Mouse (Mus musculus) hindbrain, embryonic 12.5 days (tissue): ENCODE data around the gene Stk24. TPM values are rescaled to one million over a fixed set of nuclear protein-coding genes. Genes with fewer than 3 reads are reported as not detected.

Source experiments
- ATAC-seq: fragments of 200-750 bp; cut with Nextera tagmentation; 2 replicates; pipeline ENCODE4 v1.8.0; 2017; ENCODE audit warnings: moderate TSS enrichment; ENCODE audit not compliant: low FRiP score
- H3K27ac ChIP-seq: fragments of 300-500 bp; sonication (generic); 2 replicates; pipeline ENCODE4 v1.5.1; 2016; ENCODE audit warnings: mild to moderate bottlenecking
- H3K27me3 ChIP-seq: fragments of 300-500 bp; sonication (generic); 2 replicates; pipeline ENCODE4 v1.6.1; 2016; ENCODE audit warnings: mild to moderate bottlenecking
- H3K36me3 ChIP-seq: fragments of 300-500 bp; sonication (generic); 2 replicates; pipeline ENCODE4 v1.6.1; 2016; ENCODE audit warnings: mild to moderate bottlenecking
- H3K4me1 ChIP-seq: fragments of 300-500 bp; sonication (generic); 2 replicates; pipeline ENCODE4 v1.6.1; 2016
- H3K4me2 ChIP-seq: fragments of 300-500 bp; sonication (generic); replicated peaks from 2 replicates; pipeline ENCODE4 v1.6.1; 2016; ENCODE audit warnings: mild to moderate bottlenecking
- H3K4me3 ChIP-seq: fragments of 300-500 bp; sonication (generic); 2 replicates; pipeline ENCODE4 v1.5.1; 2016; ENCODE audit warnings: mild to moderate bottlenecking
- H3K9ac ChIP-seq: fragments of 300-500 bp; sonication (generic); 2 replicates; pipeline ENCODE4 v1.6.1; 2016; ENCODE audit warnings: mild to moderate bottlenecking, moderate library complexity
- H3K9me3 ChIP-seq: fragments of 300-500 bp; sonication (generic); replicated peaks from 2 replicates; pipeline ENCODE4 v1.6.1; 2016; ENCODE audit warnings: mild to moderate bottlenecking
- WGBS: fragments of 180-500 bp; shearing (Covaris S2); methylation state at CpG from one replicate; pipeline ENCODE4 v1.1.7; 2016; 5-methylcytosine and 5-hydroxymethylcytosine counted together
- polyA plus RNA-seq: library from polyadenylated mRNA; unstranded; fragments of >200 nt; fragmentation: Nextera tagmentation; extraction: Ambion mirVana; gene quantifications from 2 replicates; pipeline ENCODE4 v1.2.1, GENCODE M21; 2016

The Stk24 gene
- polyA plus RNA-seq, 1 experiment from 2014 or later: 38.4 TPM

- Histone ChIP-seq H3K9me3 (no peaks in the 10 kb centered on the region), H3K27ac (no peak overlapping the region), H3K4me3 (no peak overlapping the region), H3K27me3 (no peaks in the 10 kb centered on the region), H3K4me1 (peaks cover 25% of the 10 kb centered on the region), H3K36me3 (no peaks in the 10 kb centered on the region), H3K4me2 (no peak overlapping the region), H3K9ac (no peak overlapping the region)
- peak; percentile 35; the same call in 1 of the 2 replicates for ATAC-seq
- 91% methylated on average over 3 of the region's 3 CpGs for WGBS
Observed at GRCm38 (mm10) chr14:121317312-121317671, 62.5 kb downstream of the Stk24 start.

GRCm38 (mm10) chr14:121316631-121317311 is 63.0 kb downstream of the Stk24 start:
- Histone ChIP-seq H3K9ac (no peak overlapping the region), H3K4me2 (no peak overlapping the region), H3K9me3 (no peaks in the 10 kb centered on the region), H3K36me3 (no peaks in the 10 kb centered on the region), H3K27ac (0 out of 2 replicates have a peak overlapping the region, but pooled peaks have one; percentile 24), H3K27me3 (no peaks in the 10 kb centered on the region), H3K4me1 (peaks cover 25% of the 10 kb centered on the region), H3K4me3 (no peak overlapping the region)
- peak; percentile 21; the same call in 1 of the 2 replicates for ATAC-seq
- WGBS: 64% methylated on average over 13 of the region's 13 CpGs

GRCm38 (mm10) chr14:121316136-121316535 is 63.7 kb downstream of the Stk24 start:
- Histone ChIP-seq H3K36me3 (no peaks in the 10 kb centered on the region), H3K9me3 (no peaks in the 10 kb centered on the region), H3K27me3 (no peaks in the 10 kb centered on the region), H3K9ac (no peak overlapping the region), H3K4me3 (no peak overlapping the region), H3K4me2 (no peak overlapping the region), H3K27ac (no peak overlapping the region), H3K4me1 (peaks cover 25% of the 10 kb centered on the region)
- ATAC-seq: no peak
- 57% methylated on average over 5 of the region's 5 CpGs for WGBS

- 81% methylated on average over 3 of the region's 3 CpGs for WGBS
- H3K36me3 ChIP-seq: no peaks in the 10 kb centered on the region
- H3K9me3 ChIP-seq: no peaks in the 10 kb centered on the region
- H3K4me1 ChIP-seq: peaks cover 29% of the 10 kb centered on the region
- H3K27me3 ChIP-seq: no peaks in the 10 kb centered on the region
- H3K27ac ChIP-seq: no peak overlapping the region
- H3K9ac ChIP-seq: no peak overlapping the region
- no peak for ATAC-seq
- H3K4me3 ChIP-seq: no peak overlapping the region
- no peak overlapping the region for H3K4me2 ChIP-seq
Observed at GRCm38 (mm10) chr14:121314934-121315333, 64.9 kb downstream of the Stk24 start.

- Histone ChIP-seq H3K27me3 (no peaks in the 10 kb centered on the region), H3K9ac (no peak overlapping the region), H3K27ac (no peak overlapping the region), H3K9me3 (no peaks in the 10 kb centered on the region), H3K4me1 (peaks cover 29% of the 10 kb centered on the region), H3K4me3 (no peak overlapping the region), H3K4me2 (no peak overlapping the region), H3K36me3 (no peaks in the 10 kb centered on the region)
- no peak for ATAC-seq
- 94% methylated on average over 10 of the region's 10 CpGs for WGBS
Observed at GRCm38 (mm10) chr14:121313283-121313682, 66.5 kb downstream of the Stk24 start.

GRCm38 (mm10) chr14:121311083-121311482 is 68.7 kb downstream of the Stk24 start:
- H3K9me3 ChIP-seq: no peaks in the 10 kb centered on the region
- H3K4me3 ChIP-seq: no peak overlapping the region
- H3K36me3 ChIP-seq: no peaks in the 10 kb centered on the region
- no peak overlapping the region for H3K27ac ChIP-seq
- peaks cover 16% of the 10 kb centered on the region for H3K4me1 ChIP-seq
- H3K4me2 ChIP-seq: no peak overlapping the region
- WGBS: 86% methylated on average over 2 of the region's 2 CpGs
- H3K27me3 ChIP-seq: no peaks in the 10 kb centered on the region
- no peak overlapping the region for H3K9ac ChIP-seq
- ATAC-seq: no peak

GRCm38 (mm10) chr14:121310325-121311080 is 69.3 kb downstream of the Stk24 start:
- WGBS: 88% methylated on average over 6 of the region's 6 CpGs
- Histone ChIP-seq H3K4me3 (no peak overlapping the region), H3K4me2 (no peak overlapping the region), H3K27ac (no peak overlapping the region), H3K27me3 (no peaks in the 10 kb centered on the region), H3K4me1 (peaks cover 11% of the 10 kb centered on the region), H3K9ac (no peak overlapping the region), H3K9me3 (no peaks in the 10 kb centered on the region), H3K36me3 (no peaks in the 10 kb centered on the region)
- no peak for ATAC-seq

GRCm38 (mm10) chr14:121309909-121310308 is 69.9 kb downstream of the Stk24 start:
- H3K27ac ChIP-seq: no peak overlapping the region
- 77% methylated on average over 3 of the region's 3 CpGs for WGBS
- no peaks in the 10 kb centered on the region for H3K9me3 ChIP-seq

GRCm38 (mm10) chr14:121305316-121306064 is 74.3 kb downstream of the Stk24 start:
- 0 out of 2 replicates have a peak, but pooled peaks cover 4% of the 10 kb centered on the region for H3K4me1 ChIP-seq
- 73% methylated on average over 8 of the region's 8 CpGs for WGBS
- ATAC-seq: no peak
- no peak overlapping the region for H3K4me2 ChIP-seq
- H3K36me3 ChIP-seq: peaks cover 14% of the 10 kb centered on the region
- no peak overlapping the region for H3K4me3 ChIP-seq
- no peaks in the 10 kb centered on the region for H3K9me3 ChIP-seq
- H3K27ac ChIP-seq: no peak overlapping the region
- no peaks in the 10 kb centered on the region for H3K27me3 ChIP-seq
- H3K9ac ChIP-seq: no peak overlapping the region

More at GRCm38 (mm10) chr14:121309909-121310308, 69.9 kb downstream of the Stk24 start:
- H3K4me1 ChIP-seq: peaks cover 5% of the 10 kb centered on the region; the same call in 1 of the 2 replicates
- no peak overlapping the region for H3K9ac ChIP-seq
- H3K27me3 ChIP-seq: no peaks in the 10 kb centered on the region
- ATAC-seq: no peak
- no peaks in the 10 kb centered on the region for H3K36me3 ChIP-seq
- no peak overlapping the region for H3K4me2 ChIP-seq
- H3K4me3 ChIP-seq: no peak overlapping the region

- no peak overlapping the region for H3K4me2 ChIP-seq
- no peak for ATAC-seq
- H3K4me1 ChIP-seq: no peaks in the 10 kb centered on the region
- no peak overlapping the region for H3K27ac ChIP-seq
- no peak overlapping the region for H3K4me3 ChIP-seq
- no peak overlapping the region for H3K9ac ChIP-seq
- no peaks in the 10 kb centered on the region for H3K27me3 ChIP-seq
- WGBS: 58% methylated on average over 7 of the region's 7 CpGs
- H3K36me3 ChIP-seq: peaks cover 21% of the 10 kb centered on the region
- H3K9me3 ChIP-seq: no peaks in the 10 kb centered on the region
Observed at GRCm38 (mm10) chr14:121304523-121304922, 75.3 kb downstream of the Stk24 start.

- no peak overlapping the region for H3K4me2 ChIP-seq
- no peaks in the 10 kb centered on the region for H3K27me3 ChIP-seq
- H3K4me1 ChIP-seq: no peaks in the 10 kb centered on the region
- H3K36me3 ChIP-seq: peaks cover 44% of the 10 kb centered on the region
- no peak for ATAC-seq
- H3K27ac ChIP-seq: no peak overlapping the region
- WGBS: 94% methylated on average over 9 of the region's 9 CpGs
- H3K9me3 ChIP-seq: no peaks in the 10 kb centered on the region
- H3K9ac ChIP-seq: no peak overlapping the region
- H3K4me3 ChIP-seq: no peak overlapping the region
Observed at GRCm38 (mm10) chr14:121299093-121299492, 80.7 kb downstream of the Stk24 start.

- ATAC-seq: no peak
- H3K36me3 ChIP-seq: peaks cover 49% of the 10 kb centered on the region
- no peaks in the 10 kb centered on the region for H3K27me3 ChIP-seq
- 89% methylated on average over 5 of the region's 5 CpGs for WGBS
- no peak overlapping the region for H3K4me2 ChIP-seq
- H3K9ac ChIP-seq: no peak overlapping the region
- no peaks in the 10 kb centered on the region for H3K9me3 ChIP-seq
- H3K4me1 ChIP-seq: no peaks in the 10 kb centered on the region
- no peak overlapping the region for H3K27ac ChIP-seq
- H3K4me3 ChIP-seq: no peak overlapping the region
Observed at GRCm38 (mm10) chr14:121298537-121298936, 81.3 kb downstream of the Stk24 start.
